Mouse (Mus musculus) cerebellum, postnatal 4 days (tissue): Measurements from ENCODE around the gene Birc7.

ENCODE experiments used
- DNase-seq, 2 experiments: peaks; one replicate each; pipeline ENCODE4 v3.0.0; 2022; ENCODE audit warnings: low spot score in 2 of 2, mixed read lengths in 1 of 2

Birc7 gene

DNA sequence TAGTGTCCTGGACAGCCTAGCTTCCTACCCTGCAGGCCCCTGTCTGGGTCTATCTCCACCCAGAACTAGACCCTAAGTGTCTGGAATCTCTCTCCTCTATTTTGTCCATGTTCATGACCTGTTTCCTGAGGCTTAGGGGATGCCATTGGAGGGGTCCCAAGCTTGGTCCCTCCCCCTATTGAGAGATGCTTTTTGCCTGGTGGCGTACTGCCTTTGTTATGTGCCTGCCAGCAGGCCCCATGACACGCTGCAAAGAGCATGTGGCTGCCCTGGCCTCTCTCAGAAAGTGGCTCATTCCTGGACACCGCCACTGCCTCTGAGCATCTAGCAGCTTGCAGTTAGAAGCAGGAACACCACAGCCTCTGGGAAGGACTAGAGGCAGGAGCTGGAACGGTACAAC, at the start of gene Birc7:
Gene Birc7 (plus strand): TSS at position 301 of the 400 bp plus-strand sequence.
- DNase-seq, result no peak

DNA sequence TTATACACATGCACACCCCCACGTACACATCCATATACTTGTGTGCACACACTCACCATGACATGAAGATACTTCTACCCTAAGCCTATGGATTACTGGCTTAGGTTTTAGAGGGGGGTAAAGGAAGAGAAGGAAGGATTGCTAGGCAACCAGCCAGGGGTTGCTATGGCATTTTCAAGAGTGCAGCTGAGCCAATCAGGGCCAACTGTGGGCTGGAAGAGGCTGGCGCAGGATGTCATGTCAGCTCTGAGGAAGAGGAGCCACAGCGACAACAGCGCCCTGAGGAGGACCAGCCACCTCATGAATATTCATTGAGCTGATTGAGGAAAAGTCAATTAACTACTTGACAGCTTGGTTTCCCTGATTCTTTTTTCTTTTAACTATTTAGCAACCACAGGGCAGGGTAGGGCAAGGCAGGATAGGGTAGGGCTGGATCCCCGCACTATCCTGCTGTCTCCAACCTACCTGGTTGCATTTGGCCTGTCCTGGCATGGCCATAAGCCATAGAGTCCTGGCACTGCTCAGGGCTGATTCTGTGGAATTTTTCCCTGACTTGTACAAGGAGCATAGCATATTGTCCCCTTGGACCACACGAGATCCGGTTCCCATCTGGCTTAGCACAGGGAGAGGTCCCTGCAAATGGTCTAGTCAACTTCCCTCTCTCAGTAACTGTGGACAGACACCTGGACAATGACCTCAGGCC, 49.3 kb upstream of the Birc7 start:
- no peak for DNase-seq

GRCm38 (mm10) chr2:180881281-180881680, 47.5 kb upstream of the Birc7 start:
- DNase-seq, result no peak

DNA sequence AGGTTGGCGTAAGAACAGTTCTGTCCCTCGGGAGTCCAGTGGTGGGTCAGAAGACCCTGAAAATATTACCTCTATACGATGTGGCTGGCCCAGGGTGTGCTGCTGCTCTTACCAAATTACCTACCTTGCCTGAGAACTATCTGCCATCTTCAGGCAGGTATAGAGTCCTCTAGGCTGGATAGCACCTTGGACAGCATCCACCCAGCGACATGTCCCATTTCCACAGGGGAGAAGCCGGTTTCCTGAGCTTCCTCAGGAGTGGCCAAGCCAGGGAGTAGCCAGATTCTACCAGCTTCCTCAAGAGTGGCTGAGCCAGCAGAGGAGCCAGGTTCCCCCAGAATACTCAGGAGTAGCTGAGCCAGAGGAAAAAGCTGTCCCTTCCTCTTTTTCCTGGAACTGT, 43.6 kb upstream of the Birc7 start:
- peak in 1 of 2 experiments; percentile 6 for DNase-seq

DNA sequence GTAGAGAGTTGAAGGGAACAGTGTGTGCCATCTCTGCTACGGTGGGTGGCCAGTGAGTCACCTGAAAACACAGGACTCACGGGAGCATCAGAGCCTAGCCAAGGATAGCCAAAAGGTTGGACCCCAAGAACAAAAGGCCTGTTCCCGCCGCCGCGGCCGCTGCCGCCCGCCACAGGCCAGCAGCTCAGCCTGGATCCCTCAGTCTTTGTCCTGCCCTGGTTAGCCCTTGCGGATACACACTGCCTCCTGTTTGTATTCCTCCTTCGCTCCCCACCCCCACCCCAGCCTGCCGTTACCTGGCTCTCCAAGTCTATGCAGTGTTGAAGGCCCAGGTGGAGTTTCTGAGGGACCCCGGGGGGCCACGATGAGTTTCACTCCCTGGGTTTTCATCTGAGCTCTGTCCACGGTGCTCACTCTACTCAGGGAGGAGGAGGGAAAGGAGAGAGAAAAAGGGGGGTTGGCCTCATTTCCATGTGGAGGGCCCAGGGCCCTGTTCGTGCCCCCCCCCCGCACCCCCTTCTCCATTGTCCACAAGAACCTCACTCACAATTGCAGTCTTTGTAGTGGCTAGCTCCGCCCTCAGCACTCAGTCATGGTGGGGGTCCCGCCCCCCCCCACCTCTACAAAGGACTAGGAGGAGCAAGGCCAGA, 39.4 kb upstream of the Birc7 start:
- peak in 1 of 2 experiments; percentile 19 for DNase-seq

- peak in 1 of 2 experiments; percentile 16 for DNase-seq
Measured at GRCm38 (mm10) chr2:180889921-180890280, 38.9 kb upstream of the Birc7 start.

- peak in 1 of 2 experiments; percentile 19 for DNase-seq
Measured at GRCm38 (mm10) chr2:180890422-180891074, 38.3 kb upstream of the Birc7 start.

DNA sequence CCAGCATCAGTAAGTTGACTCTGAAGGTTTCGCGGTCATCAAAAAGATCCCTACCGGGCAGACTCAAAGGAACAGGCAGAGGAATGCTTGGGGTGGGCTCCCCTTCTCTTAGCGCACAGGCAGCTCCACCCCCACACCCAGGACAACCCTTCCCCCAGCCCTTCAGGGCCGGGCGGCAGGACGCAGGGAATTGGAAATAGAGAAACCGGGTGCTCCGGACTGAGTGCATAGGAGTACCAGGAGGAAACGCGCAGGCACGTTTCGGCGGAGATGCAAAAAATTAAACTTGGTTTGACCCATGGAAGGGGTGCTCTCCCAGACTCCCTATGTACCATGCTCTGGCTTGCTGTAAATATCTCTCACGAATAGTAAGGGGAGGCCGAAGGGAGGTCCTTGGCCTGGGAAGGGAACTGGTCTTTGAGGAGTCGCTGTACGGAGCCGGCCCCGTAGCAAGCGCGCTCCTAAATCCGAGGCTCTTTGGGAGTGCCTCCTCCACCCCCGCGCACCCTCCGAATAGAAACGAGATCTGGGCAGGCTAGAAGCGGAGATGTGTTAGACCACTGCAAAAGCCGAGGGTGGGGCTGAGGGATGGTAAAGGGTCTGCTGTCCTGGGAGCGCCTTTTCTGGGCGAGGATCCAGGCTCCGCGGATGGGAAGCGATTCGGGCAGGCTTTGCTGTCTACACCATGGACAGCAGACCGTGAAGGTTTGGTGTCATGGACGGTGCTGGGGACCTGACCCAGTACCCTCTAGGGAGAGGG, 37.6 kb upstream of the Birc7 start:
- peak in 1 of 2 experiments; percentile 20 for DNase-seq

GRCm38 (mm10) chr2:180891835-180892323, 36.9 kb upstream of the Birc7 start:
- DNase-seq, result peak in 1 of 2 experiments; percentile 24

GRCm38 (mm10) chr2:180892841-180893521, 35.8 kb upstream of the Birc7 start:
- DNase-seq, result peak; percentile 73 to 90

- DNase-seq, result no peak
Measured at GRCm38 (mm10) chr2:180893537-180894028, 35.2 kb upstream of the Birc7 start.

DNA sequence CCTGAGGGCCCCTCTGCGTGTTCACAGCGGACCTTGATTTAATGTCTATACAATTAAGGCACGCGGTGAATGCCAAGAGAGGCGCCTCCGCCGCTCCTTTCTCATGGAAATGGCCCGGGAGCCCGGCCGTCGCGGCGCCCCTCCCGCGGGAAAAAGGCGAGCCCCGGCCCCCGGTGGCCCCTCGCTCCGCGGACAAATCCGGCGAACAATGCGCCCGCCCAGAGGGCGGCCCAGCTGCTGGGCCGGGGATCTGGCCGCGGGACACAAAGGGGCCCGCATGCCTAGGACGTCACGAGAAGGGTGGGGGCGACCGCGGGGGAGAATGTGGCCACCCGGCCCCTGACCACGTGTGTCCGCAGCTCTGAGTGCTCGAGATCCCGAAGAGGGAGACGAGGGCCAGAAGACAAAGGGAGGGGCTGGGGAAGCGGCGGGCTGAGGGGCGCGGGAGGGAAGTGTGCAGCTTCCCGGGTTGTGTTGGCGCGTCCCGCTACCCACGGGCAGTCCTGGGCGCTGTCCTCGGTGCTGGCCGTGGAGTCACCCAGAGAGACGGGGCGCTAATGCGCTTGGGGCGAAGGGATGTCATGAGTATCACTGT, 34.7 kb upstream of the Birc7 start:
- DNase-seq, result peak in 1 of 2 experiments; percentile 50

DNA sequence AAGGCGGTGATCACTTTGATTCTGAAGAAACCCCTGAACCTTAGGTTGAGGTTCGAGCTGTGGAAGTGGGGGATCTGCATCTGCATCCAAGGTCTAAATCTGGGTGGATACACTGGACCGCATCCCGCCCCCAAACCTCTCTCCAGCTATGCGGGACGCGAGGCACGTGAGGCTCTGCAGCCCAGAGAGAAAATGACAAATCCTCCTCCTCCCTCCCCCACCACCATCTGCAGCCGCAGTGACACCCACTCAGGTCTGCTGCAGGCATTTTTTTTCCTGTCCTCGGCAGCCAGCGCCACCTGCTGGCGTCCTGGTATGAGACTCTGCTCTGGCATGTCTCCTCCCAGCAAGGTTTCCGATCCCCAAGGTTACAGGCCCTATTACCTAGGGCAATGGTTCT, 34.1 kb upstream of the Birc7 start:
- DNase-seq, result peak; percentile 88 to 91

GRCm38 (mm10) chr2:180895321-180895720, 33.5 kb upstream of the Birc7 start:
- no peak for DNase-seq

- no peak for DNase-seq
Measured at GRCm38 (mm10) chr2:180895837-180896525, 32.8 kb upstream of the Birc7 start.

- DNase-seq, result peak in 1 of 2 experiments; percentile 19
Measured at GRCm38 (mm10) chr2:180896819-180897625, 31.8 kb upstream of the Birc7 start.

GRCm38 (mm10) chr2:180897857-180898256, 31.0 kb upstream of the Birc7 start:
- DNase-seq, result no peak

DNA sequence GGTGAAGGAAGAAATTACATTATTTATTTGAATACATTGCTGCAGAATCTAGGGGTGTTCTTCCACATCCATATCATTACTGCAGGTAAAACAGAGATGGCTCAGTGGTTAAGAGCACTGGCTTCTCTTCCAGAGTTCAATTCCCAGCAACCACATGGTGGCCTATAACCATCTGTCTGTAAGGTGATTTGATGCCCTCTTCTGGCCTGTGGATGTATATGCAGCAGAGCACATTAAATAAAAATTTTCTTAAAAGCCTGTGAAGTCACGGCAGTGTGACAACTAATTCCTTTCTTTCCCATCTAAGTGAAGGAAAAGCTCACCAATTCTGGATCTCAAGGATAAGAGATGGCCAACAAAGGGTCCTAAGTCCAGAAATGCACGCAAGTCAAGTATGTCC, 26.7 kb upstream of the Birc7 start:
- DNase-seq, result peak in 1 of 2 experiments; percentile 14
